ENCODE assay signal across 18 mouse cellular contexts in genomic region chr6:90825063-90825462, GRCm38 (mm10).
A peak's percentile ranks its signal among the peaks of the same experiment; 100 is the strongest.
DNase-seq lines count a peak whose midpoint lies in the region; ATAC-seq and TF ChIP-seq lines count a peak whose summit lies in the region.
"Had no signal": no experiment of that assay in that cellular context is flagged by ENCODE, and none has a peak within 500 bp of the region (broad histone marks: within the 10 kb centered on the region; RNA-seq: fewer than 3 reads in every experiment).

No protein-coding gene starts in this region.

- H3K27me3 ChIP-seq in forebrain, embryonic 14.5 days (replicated peaks; ENCODE audit: control insufficient read depth, insufficient read depth, low read length), result no peaks in the 10 kb centered on the region
- H3K27me3 ChIP-seq: heart, embryonic 15.5 days; liver, embryonic 15.5 days; neural tube, embryonic 15.5 days had no signal

- DNase-seq in layer of hippocampus, adult 2 months (ENCODE audit: low spot score in 2 of 2), result no peak
- DNase-seq in layer of hippocampus, adult 9-11 months, result no peak
- peak; percentile 65 for DNase-seq in thymus, postnatal 0 days (ENCODE audit: low spot score)
- DNase-seq in frontal cortex, postnatal 25 days (ENCODE audit: low spot score in 2 of 2), result no peak
- DNase-seq in forebrain, embryonic 14.5 days (ENCODE audit: low spot score), result no peak
- no peak for DNase-seq in right cerebral cortex, postnatal 25 days
- DNase-seq: adrenal gland, postnatal 25 days; cerebellum, adult 11-12 months; embryo, embryonic 11 days; midbrain, embryonic 14.5 days had no signal

- H3K4me3 ChIP-seq in layer of hippocampus, adult 2 months, result no peak overlapping the region
- no peak overlapping the region for H3K4me3 ChIP-seq in forebrain, embryonic 14.5 days (ENCODE audit: low read depth, low read length)
- H3K4me3 ChIP-seq: erythroblast, embryonic 14.5 days; heart, embryonic 15.5 days; left cerebral cortex, adult 2 months; liver, embryonic 15.5 days; neural tube, embryonic 15.5 days had no signal

- H3K9ac ChIP-seq in forebrain, embryonic 14.5 days (ENCODE audit: low read length), result no peak overlapping the region
- H3K9ac ChIP-seq: heart, embryonic 15.5 days; liver, embryonic 15.5 days; neural tube, embryonic 15.5 days had no signal

- 0 out of 2 replicates have a peak, but pooled peaks have one; percentile 5 for TF ChIP-seq CTCF in layer of hippocampus, adult 2 months (conservative IDR thresholded peaks at IDR 0.05)

- H3K27ac ChIP-seq in layer of hippocampus, adult 2 months, result no peak overlapping the region
- H3K27ac ChIP-seq in forebrain, embryonic 14.5 days (ENCODE audit: low read depth, low read length), result no peak overlapping the region
- H3K27ac ChIP-seq: heart, embryonic 15.5 days; hindbrain, postnatal 0 days; left cerebral cortex, adult 2 months; liver, embryonic 15.5 days; neural tube, embryonic 15.5 days had no signal

- no peaks in the 10 kb centered on the region for H3K9me3 ChIP-seq in forebrain, embryonic 14.5 days (replicated peaks; ENCODE audit: control insufficient read depth, low read length)
- H3K9me3 ChIP-seq: heart, embryonic 15.5 days; liver, embryonic 15.5 days; neural tube, embryonic 15.5 days had no signal

- ATAC-seq in common myeloid progenitor, adult 5-6 weeks (replicated peaks; ENCODE audit: low read depth, poor library complexity, severe bottlenecking), result peak; percentile 99
- ATAC-seq in megakaryocyte progenitor cell, adult 5-6 weeks (replicated peaks; ENCODE audit: poor library complexity), result peak; percentile 98
- no peak for ATAC-seq in forebrain, embryonic 14.5 days
- ATAC-seq: hindbrain, postnatal 0 days had no signal

- 85% methylated on average over 2 of the region's 2 CpGs for WGBS in forebrain, embryonic 14.5 days

- H3K4me1 ChIP-seq in forebrain, embryonic 14.5 days (ENCODE audit: control insufficient read depth, insufficient read depth, low read length), result no peaks in the 10 kb centered on the region
- H3K4me1 ChIP-seq: heart, embryonic 15.5 days; liver, embryonic 15.5 days had no signal

- H3K4me2 ChIP-seq in forebrain, embryonic 14.5 days (ENCODE audit: low read length), result no peak overlapping the region
- H3K4me2 ChIP-seq: heart, embryonic 15.5 days; liver, embryonic 15.5 days; neural tube, embryonic 15.5 days had no signal

- H3K36me3 ChIP-seq in forebrain, embryonic 14.5 days (ENCODE audit: control insufficient read depth, insufficient read depth, low read length), result no peaks in the 10 kb centered on the region
- H3K36me3 ChIP-seq: heart, embryonic 15.5 days; liver, embryonic 15.5 days; neural tube, embryonic 15.5 days had no signal
